Mouse (Mus musculus): Measurements from ENCODE around the gene Snx20. TPM values are rescaled to one million over a fixed set of nuclear protein-coding genes. Genes with fewer than 3 reads are reported as not detected.
A peak's percentile ranks its signal among the peaks of the same experiment; 100 is the strongest.

The Snx20 gene
- polyA plus RNA-seq, 1 experiment from 2014 or later = 0.81 TPM

DNA sequence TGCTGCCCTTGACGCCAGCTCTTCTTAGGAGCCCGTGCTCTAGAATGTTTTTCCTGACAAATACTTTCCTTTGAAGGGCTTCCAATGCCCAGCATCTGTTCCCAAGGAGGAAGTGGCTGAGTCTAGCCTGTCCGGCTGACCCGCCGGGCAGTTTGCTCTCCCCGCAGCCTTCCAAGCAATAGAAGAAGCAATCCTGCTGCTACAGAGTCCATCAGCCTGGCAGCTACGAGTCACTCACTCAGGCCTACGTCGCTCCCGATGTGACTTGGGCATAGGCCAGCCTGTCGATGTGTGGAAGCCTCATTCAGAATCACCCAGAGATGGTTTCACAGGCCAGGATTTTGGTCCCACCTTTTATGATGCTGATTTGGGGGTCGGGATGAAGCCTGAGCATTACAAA is 39.9 kb downstream of the Snx20 start:
- no peak overlapping the region for H3K9ac ChIP-seq (replicated peaks)
- H3K4me1 ChIP-seq = 0 out of 2 replicates have a peak, but pooled peaks cover 2% of the 10 kb centered on the region
- H3K27ac ChIP-seq (replicated peaks) = no peak overlapping the region
- H3K9me3 ChIP-seq = no peaks in the 10 kb centered on the region
- H3K4me2 ChIP-seq (replicated peaks) = no peak overlapping the region
- H3K36me3 ChIP-seq = no peaks in the 10 kb centered on the region
- H3K4me3 ChIP-seq = no peak overlapping the region
- WGBS = 80% methylated on average over 12 of the region's 12 CpGs
- H3K27me3 ChIP-seq = no peaks in the 10 kb centered on the region
- ATAC-seq (replicated peaks) = no peak

DNA sequence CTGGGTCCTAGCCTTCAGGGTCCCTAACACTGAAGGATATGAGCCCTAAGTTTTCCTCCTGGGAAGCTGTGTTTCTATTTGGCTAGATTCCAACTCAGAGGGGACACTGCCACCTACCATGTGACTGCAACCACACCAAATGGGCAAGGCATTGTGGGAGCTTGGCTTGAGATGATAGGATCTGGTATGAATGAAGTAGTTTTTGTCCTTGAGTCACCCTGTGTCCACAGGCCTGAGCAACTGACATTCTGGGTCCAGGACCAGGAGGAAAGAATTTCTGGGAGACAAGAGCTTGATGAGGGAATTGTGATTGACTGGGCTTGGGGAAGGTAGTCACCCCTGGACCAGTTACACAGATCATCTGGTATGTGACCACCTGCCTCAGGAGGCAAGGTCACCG is 42.0 kb downstream of the Snx20 start:
- Histone ChIP-seq H3K4me2 (replicated peaks) (no peak overlapping the region), H3K27ac (replicated peaks) (no peak overlapping the region), H3K9me3 (no peaks in the 10 kb centered on the region), H3K4me1 (0 out of 2 replicates have a peak, but pooled peaks cover 2% of the 10 kb centered on the region), H3K27me3 (no peaks in the 10 kb centered on the region), H3K4me3 (no peak overlapping the region), H3K9ac (replicated peaks) (no peak overlapping the region), H3K36me3 (no peaks in the 10 kb centered on the region)
- WGBS = 96% methylated on average over 1 of the region's 1 CpGs
- ATAC-seq (replicated peaks) = no peak

DNA sequence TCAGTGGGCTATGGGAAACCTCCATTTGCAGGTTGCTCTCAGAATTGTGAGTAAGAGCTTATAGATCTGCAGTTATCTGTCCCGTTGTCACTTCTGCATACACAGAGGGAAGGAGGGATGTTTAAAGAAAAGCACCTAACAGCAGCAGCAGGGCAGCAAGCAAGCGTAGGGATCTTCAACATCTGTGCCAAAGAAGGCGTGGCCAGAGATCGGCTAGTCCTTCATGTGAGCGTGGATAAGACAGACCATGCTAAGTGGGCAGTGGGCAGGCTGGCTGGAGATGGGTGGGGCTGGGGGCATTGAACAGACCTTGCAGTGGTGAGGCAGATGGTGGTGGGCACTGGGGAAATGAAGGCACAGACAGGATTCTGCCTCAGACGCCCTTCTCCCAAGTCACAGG is 45.7 kb downstream of the Snx20 start:
- H3K4me2 ChIP-seq (replicated peaks) = no peak overlapping the region
- H3K36me3 ChIP-seq = no peaks in the 10 kb centered on the region
- no peaks in the 10 kb centered on the region for H3K9me3 ChIP-seq
- 0 out of 2 replicates have a peak, but pooled peaks cover 2% of the 10 kb centered on the region for H3K4me1 ChIP-seq
- H3K27me3 ChIP-seq = no peaks in the 10 kb centered on the region
- no peak for ATAC-seq (replicated peaks)
- H3K27ac ChIP-seq (replicated peaks) = no peak overlapping the region
- WGBS = 74% methylated on average over 6 of the region's 6 CpGs
- no peak overlapping the region for H3K9ac ChIP-seq (replicated peaks)
- no peak overlapping the region for H3K4me3 ChIP-seq

DNA sequence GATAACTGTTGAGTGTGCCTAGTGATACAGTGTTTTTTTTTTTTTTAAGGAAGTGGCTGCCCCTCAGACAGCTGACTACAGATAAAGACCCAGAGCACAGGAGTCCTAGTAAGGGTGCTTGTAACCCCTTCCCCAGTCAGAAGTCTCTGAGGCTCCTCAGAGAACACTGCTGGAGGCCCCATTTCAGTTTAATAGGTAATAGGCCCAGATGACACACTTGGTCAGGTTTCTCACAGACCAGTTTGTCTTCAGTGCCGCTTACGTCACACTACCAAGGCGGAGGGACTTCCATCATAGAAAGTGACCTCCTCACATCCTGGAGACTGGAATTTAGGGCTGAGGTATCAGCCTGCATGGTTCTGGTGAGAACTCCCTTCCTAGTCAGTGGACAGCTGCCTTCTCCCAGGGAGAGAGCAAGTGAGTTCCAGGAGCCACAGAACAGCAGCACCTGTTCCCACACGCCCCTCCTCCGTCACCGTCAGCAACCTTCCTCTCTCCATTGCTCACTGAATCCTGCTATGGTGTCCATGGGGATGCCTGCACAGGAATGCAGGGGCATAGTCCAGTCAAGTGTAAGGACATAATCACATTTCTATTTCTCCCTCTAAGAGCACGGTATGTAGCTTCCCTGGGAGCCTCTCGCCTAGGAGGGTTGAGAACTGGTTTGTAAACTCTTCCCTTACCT is 47.6 kb downstream of the Snx20 start:
- no peak for ATAC-seq (replicated peaks)

DNA sequence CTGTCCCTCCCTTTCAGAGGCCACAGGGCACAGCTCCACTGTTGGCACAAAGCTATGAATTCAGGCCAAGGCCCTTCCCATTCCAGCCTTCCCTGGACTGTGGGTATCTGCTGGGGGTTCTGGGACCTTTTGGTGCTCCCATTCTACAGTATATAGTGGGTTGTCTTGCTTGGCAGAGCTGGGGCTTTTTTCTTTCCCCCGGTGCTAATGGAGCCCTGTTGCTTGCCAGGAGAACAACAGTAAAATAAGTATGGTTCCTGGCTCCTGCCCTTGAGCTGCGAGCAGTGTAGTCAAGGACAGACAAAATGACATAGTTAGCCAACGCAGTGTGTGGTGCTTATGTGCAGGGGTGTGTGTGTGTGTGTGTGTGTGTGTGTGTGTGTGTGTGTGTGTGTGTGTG is 52.1 kb downstream of the Snx20 start:
- no peak for ATAC-seq (replicated peaks)
- Histone ChIP-seq H3K4me3 (no peak overlapping the region), H3K4me2 (replicated peaks) (no peak overlapping the region), H3K9me3 (no peaks in the 10 kb centered on the region), H3K4me1 (peaks cover 24% of the 10 kb centered on the region), H3K9ac (replicated peaks) (no peak overlapping the region), H3K27ac (replicated peaks) (no peak overlapping the region), H3K36me3 (no peaks in the 10 kb centered on the region), H3K27me3 (no peaks in the 10 kb centered on the region)
- WGBS = 80% methylated on average over 3 of the region's 3 CpGs

More for the DNA sequence above, 47.6 kb downstream of the Snx20 start:
- 94% methylated on average over 8 of the region's 8 CpGs for WGBS
- Histone ChIP-seq H3K9me3 (no peaks in the 10 kb centered on the region), H3K4me1 (peaks cover 6% of the 10 kb centered on the region; the same call in 1 of the 2 replicates), H3K4me3 (no peak overlapping the region), H3K36me3 (no peaks in the 10 kb centered on the region), H3K27ac (replicated peaks) (no peak overlapping the region), H3K4me2 (replicated peaks) (no peak overlapping the region), H3K9ac (replicated peaks) (no peak overlapping the region), H3K27me3 (no peaks in the 10 kb centered on the region)

DNA sequence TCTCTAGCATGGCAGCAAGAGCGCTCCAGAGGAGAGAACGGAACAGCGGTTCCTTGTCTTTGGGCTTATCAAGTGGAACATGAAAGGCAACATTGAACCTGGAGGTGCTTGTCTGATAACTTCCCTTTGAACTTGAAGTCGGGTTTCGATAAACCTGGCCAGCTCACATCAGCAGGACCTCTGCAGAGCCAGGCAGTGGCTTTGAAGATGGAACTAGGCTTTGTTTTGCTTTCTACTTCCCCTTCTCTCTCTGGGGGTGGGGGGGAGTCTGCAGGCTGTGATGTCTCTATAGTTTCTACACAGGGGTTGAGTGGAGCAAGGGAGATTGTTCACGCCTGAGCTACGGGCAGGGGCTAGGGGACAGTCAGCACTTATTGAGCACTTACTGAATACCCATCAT is 55.1 kb downstream of the Snx20 start:
- H3K36me3 ChIP-seq = no peaks in the 10 kb centered on the region
- no peak for ATAC-seq (replicated peaks)
- H3K4me3 ChIP-seq = no peak overlapping the region
- no peak overlapping the region for H3K4me2 ChIP-seq (replicated peaks)
- H3K9me3 ChIP-seq = no peaks in the 10 kb centered on the region
- no peak overlapping the region for H3K27ac ChIP-seq (replicated peaks)
- WGBS = 88% methylated on average over 7 of the region's 7 CpGs
- no peaks in the 10 kb centered on the region for H3K27me3 ChIP-seq
- H3K4me1 ChIP-seq = peaks cover 50% of the 10 kb centered on the region
- H3K9ac ChIP-seq (replicated peaks) = no peak overlapping the region

DNA sequence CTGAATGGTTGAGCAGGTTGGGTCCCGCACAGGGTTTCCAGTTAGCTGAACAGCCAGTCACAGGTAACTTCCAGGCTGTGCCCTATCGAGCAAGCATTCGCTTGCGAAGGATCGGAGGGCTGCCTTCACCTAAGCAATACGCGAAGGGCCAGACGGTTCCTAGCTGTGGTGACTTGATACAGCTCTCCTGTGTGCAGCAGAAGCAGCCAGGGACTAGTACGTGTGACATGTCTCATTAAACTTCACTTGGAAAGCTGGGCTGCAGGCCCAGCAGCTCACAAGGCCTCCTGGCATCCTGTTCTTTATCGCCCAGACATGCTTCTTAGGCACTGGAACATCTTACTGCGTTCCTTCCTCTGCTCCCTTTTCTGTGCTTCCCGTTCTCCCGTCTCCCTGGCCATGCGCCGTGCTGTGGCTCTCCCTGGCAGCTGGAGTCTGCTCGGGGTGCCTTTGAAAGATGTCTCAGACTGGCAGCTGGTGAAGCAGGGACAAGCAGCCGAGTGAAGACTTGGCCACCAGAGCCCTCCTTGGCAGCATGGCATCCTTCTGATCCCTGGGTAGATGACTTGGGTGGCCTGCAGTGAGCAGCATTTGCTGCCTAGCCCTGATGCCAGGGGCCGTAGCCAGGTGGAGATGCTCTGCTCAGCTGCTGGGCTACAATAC is 56.1 kb downstream of the Snx20 start:
- Histone ChIP-seq H3K4me1 (peaks cover 51% of the 10 kb centered on the region), H3K9me3 (no peaks in the 10 kb centered on the region), H3K9ac (replicated peaks) (0 out of 2 replicates have a peak overlapping the region, but pooled peaks have one; percentile 7), H3K36me3 (no peaks in the 10 kb centered on the region), H3K4me2 (replicated peaks) (peak overlapping the region; percentile 17), H3K27me3 (no peaks in the 10 kb centered on the region), H3K27ac (replicated peaks) (peak overlapping the region; percentile 67), H3K4me3 (no peak overlapping the region)
- ATAC-seq (replicated peaks) = no peak; the same call in 1 of the 2 replicates
- 55% methylated on average over 18 of the region's 18 CpGs for WGBS

DNA sequence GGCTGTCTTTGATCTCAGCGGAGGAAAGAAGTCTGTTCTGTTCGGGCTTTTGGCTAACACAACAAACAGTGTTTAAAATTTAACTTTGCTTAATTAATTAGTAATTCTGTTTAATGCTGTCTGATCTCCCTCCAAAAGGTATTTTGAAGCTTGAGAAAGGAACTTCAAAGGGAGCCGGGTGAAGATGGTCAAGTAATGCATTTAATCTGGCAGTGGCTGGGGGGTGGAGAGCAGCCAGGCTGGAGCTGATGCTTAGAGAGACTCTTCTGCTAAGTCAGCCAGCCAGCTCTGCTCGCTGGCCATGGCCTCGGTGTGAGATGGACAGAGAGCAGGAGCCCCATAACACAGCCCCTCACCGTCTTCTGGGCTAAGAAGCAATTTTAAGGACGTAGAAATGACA is 56.7 kb downstream of the Snx20 start:
- WGBS = 37% methylated on average over 7 of the region's 7 CpGs
- H3K9me3 ChIP-seq = no peaks in the 10 kb centered on the region
- H3K27ac ChIP-seq (replicated peaks) = peak overlapping the region; percentile 67
- 0 out of 2 replicates have a peak overlapping the region, but pooled peaks have one; percentile 7 for H3K9ac ChIP-seq (replicated peaks)
- no peak for ATAC-seq (replicated peaks)
- no peaks in the 10 kb centered on the region for H3K36me3 ChIP-seq
- H3K4me2 ChIP-seq (replicated peaks) = no peak overlapping the region
- no peaks in the 10 kb centered on the region for H3K27me3 ChIP-seq
- H3K4me3 ChIP-seq = no peak overlapping the region
- H3K4me1 ChIP-seq = peaks cover 55% of the 10 kb centered on the region

DNA sequence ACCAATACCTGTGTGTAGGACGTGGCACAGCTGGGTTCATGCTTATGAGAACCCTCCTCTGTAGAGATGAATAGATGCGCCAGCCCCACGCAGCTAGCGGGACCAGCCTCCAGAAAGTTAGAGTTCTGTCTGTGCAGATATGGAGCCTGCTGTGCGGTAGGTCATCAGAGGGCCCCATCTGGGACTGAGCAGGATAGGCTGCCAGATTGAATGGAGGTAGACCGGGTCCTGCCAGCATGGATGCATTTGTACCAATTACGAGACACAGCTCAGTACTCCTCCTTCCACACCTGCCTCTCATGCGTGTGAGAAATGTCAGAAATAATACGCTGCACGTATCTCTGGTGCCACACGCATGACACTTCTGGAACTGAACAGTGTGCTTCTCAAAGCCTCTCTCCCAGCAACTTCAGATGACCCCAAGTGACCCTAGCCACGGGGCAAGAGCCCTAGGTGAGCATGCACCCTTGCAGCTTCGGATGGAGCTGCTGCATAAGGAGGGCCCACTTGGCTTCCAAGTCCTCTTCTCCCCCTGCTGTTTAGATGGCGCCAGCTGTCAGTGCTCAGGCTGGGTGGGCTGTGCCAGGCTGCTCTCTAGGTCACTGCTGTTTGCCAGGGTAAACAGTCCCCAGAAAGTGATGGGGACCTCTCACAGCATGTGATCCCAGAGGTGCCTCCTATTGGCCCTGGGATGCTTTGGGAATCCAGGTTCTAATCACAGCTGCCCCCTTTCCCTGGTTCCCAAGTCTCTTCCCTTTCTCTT is 57.3 kb downstream of the Snx20 start:
- H3K4me3 ChIP-seq = no peak overlapping the region
- no peak overlapping the region for H3K4me2 ChIP-seq (replicated peaks)
- no peak overlapping the region for H3K9ac ChIP-seq (replicated peaks)
- WGBS = 55% methylated on average over 14 of the region's 14 CpGs
- H3K36me3 ChIP-seq = no peaks in the 10 kb centered on the region
- H3K4me1 ChIP-seq = peaks cover 58% of the 10 kb centered on the region
- ATAC-seq (replicated peaks) = peak; percentile 44; the same call in 1 of the 2 replicates
- peak overlapping the region; percentile 68 for H3K27ac ChIP-seq (replicated peaks)
- no peaks in the 10 kb centered on the region for H3K9me3 ChIP-seq
- H3K27me3 ChIP-seq = no peaks in the 10 kb centered on the region

DNA sequence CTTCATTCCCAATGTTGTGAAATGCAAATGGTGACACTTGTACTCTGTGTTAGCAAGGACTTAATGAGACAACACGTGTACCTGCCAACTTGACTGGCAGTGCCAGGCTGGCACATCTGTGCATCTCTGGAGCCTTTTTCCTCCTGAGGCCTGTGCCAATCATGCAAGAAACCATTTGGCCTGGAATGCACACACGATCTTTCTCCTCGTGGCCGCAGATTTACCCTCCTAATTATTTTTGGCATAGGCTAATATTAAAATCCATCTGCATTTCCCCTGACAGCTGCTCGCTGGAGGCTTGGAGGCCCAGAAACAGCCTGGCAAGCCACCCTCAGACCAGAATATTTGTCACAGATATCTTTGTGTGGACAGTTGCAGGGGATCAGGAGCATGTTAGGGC is 58.3 kb downstream of the Snx20 start:
- WGBS = 38% methylated on average over 5 of the region's 5 CpGs

More for the DNA sequence above, 58.3 kb downstream of the Snx20 start:
- H3K27me3 ChIP-seq = no peaks in the 10 kb centered on the region
- no peaks in the 10 kb centered on the region for H3K36me3 ChIP-seq
- peaks cover 65% of the 10 kb centered on the region for H3K4me1 ChIP-seq
- no peak overlapping the region for H3K4me3 ChIP-seq
- H3K9me3 ChIP-seq = no peaks in the 10 kb centered on the region
- no peak overlapping the region for H3K4me2 ChIP-seq (replicated peaks)
- peak overlapping the region; percentile 68 for H3K27ac ChIP-seq (replicated peaks)
- no peak overlapping the region for H3K9ac ChIP-seq (replicated peaks)
- peak; percentile 47 for ATAC-seq (replicated peaks)

All from forebrain, embryonic 15.5 days (tissue).